Mouse (Mus musculus) urinary bladder, postnatal 14 days (tissue): ENCODE results near the gene Aff4.
"Not testable (repeated sequence)": the region's sequence is repeated elsewhere in the genome, so short reads cannot be mapped to it uniquely, and the experiment has no call there.

Experiments
- DNase-seq: peaks from one replicate; pipeline ENCODE4 v3.0.0; 2021; ENCODE audit warnings: low spot score

Gene Aff4

DNA sequence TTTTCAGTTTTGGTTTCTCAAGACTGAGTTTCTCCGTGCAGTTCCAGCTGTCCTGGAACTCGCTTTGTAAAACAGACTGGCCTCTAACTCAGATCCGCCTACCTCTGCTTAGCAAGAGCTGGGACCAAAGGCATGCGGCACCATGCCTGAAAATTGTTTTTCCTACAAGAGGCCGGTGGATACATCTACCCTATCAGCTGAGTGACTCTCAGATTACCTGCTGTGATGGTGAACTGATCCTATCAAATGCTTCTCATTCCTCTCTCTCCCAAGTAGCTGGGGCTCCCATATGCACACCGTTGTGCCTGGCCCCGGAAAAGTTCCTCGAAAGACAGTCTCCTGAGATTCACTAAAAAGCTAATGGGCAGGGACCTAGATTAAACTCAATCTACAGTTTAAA, 12.9 kb upstream of the Aff4 start:
- DNase-seq = no peak

DNA sequence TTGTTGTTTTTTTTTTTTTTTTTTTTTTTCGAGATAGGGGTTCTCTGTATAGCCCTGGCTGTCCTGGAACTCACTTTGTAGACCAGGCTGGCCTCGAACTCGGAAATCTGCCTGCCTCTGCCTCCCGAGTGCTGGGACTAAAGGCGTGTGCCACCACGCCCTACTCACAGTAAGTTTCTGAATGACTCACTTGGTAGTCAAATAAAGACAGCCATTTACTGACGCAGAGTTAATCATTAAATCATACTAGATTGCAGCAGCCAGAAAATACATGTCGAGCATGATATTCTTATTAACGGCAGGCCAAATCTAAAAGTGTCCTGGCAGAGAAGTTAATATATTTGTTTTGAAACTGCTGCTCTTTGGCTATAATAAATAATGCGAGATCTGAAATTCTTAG, 9.6 kb upstream of the Aff4 start:
- DNase-seq = not testable (repeated sequence)

GRCm38 (mm10) chr11:53342711-53343110, 7.9 kb upstream of the Aff4 start:
- DNase-seq = no peak

DNA sequence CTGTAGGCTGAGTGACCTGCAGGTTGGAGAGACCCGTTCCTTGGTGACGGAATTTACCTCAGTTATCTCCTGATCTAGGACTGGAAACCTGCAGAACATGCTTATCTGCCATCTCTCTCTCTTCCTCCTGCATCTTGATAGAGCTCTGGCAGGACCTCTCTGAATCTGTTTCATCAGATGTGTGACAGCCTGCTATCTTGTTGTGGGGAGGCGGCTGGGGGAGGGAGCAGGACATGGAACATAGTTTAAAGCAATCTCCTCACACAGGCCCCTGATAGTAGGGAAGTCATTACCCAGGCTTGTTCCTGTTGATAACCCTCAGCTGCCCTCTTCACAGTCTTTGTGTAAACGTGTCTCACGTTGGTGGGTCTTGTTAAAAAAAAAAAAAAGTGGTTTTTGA, 5.3 kb upstream of the Aff4 start:
- DNase-seq = peak; percentile 19

GRCm38 (mm10) chr11:53345738-53346137, 4.9 kb upstream of the Aff4 start:
- DNase-seq = no peak

- peak; percentile 40 for DNase-seq
These were observed 750 bp downstream of the Aff4 start for GRCm38 (mm10) chr11:53351224-53351942.

DNA sequence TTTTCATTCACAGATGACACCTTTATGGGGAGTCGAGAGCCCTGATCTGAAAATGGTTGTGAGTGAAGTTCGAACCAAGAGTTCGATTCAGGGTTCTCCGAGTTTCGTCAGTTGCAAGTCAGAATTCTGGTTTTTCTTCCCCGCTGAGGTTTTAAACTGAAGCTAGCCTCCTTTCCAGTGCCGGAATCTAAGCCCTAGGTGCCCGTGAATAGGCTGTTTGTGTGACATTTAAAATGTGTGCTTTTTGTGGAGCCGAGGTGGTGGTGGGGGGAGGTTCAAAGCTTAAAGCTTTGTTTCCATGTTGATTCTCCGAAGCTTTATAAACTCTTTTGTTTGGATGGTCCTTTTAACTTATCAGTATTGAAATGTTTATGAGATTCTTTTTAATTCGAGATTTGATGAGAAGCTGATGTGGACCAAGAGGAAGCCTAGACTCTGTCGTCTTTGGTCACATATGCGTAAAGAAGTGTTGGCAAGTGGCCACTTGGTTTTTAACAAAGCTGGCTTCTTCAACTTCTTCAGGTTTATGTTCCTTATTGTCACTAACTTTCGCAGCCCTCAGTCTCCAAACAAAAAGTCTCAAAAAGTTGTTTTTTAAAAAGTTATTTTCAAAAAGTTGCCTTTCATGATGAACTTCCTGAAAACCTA, 1.4 kb downstream of the Aff4 start:
- no peak for DNase-seq

DNA sequence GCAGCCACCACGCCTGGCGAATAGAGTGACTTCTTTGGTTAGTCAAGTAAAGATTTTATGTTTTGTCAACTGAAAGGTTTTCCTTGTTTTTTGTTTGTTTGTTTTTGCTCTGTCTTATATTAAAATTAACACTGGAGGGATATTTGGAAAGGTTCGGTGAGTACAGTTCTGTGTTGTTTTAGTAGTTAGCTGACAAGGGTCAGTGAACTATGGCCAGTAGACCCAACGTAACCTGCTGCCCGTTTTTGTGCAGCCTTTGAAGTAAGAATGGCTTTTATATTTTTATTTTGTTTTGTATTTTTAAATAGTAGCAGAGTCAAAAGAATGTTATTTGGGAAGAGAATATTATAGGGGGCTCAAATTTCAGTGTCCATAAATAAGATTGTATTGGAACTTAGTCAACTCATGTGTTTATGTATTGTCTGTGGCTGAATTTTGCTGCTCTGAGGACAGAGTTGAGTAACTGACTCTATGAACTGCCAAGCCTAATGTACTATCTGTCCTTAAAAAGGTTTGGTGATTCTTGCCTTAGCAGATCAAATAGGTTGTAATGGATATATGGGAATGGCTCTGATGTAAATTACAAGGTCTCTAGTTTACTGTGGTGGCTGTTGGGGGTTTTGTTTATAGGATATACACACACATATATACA, 8.0 kb downstream of the Aff4 start:
- no peak for DNase-seq

GRCm38 (mm10) chr11:53367032-53367431, 16.4 kb downstream of the Aff4 start:
- no peak for DNase-seq

DNA sequence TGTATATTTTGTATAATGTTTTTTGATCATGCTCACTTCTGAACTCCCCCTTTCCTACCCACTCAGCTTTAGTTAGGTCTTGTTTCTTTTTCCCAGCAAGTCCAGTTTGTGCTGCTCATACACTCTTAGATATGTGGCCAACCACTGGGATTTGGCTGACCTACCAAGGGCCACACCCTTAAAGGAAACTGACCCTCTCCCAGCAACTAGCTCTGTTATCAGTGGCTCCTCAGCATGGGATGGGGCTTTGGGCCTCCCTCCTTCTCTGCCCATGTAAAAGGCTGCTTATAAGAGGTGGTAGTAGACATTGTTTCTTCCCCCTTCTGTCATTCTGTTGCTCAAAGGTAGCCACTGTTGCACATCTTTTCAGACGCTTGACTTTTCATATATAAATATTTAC, 28.3 kb downstream of the Aff4 start:
- DNase-seq = no peak

DNA sequence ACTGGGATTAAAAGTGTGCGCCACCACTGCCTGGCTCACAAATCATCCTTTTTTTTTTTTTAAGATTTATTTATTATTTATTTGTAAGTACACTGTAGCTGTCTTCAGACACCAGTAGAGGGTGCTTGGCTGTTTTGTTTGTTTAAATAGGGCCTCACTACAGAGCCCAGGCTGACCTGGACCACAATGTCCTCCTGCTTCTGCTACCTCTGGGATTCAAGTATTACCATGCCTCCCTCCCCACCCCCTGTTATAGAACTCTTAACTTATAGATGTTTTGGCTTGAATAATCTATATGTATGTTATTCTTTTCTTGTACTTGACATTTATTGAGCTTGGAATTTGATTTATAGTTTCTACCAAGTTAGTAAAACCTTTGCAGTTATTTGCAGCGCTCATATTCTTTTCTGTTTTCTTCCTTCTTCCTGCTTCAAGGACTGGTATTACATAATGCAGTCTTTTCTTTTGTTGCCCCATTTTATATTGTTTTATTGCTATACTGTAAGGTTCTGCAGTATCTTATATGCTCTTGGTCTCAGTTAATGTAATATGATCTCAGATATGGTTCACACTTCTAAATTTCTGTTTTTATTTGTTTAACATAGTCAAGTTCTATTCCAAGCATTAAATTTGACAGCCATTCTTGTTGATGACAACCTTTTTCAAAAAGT, 33.3 kb downstream of the Aff4 start:
- no peak for DNase-seq

GRCm38 (mm10) chr11:53393856-53394255, 43.2 kb downstream of the Aff4 start:
- DNase-seq = no peak

DNA sequence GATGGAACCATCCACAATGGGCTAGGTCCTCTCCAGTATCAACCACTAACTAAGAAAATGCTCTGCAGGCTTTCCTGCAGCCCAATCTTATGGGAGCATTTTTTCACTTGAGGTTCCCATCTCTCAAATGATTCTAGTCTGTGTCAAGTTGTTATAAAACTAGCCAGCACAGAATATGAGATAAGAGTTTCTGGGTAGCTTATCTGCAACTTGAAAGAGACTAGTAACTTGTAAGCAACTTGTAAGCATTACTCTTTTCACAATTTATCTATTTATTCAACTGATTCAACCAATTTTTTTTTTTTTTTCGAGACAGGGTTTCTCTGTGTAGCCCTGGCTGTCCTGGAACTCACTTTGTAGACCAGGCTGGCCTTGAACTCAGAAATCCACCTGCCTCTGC, 53.0 kb downstream of the Aff4 start:
- DNase-seq = no peak

DNA sequence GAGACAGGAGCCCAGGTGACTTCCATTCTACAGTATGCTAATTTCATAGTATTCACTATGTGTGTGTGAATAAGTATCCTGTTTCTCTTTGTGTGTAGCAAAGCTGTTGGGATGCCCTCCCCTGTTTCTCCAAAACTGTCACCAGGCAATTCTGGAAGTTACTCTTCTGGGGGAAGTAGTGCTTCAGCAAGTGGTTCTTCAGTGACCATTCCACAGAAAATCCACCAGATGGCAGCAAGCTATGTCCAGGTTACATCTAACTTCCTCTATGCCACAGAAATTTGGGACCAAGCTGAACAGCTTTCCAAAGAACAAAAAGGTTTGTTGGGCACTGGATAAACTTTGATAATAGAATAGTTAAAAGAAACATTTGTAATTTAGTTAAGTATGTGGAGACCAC, 61.1 kb downstream of the Aff4 start:
- DNase-seq = no peak

DNA sequence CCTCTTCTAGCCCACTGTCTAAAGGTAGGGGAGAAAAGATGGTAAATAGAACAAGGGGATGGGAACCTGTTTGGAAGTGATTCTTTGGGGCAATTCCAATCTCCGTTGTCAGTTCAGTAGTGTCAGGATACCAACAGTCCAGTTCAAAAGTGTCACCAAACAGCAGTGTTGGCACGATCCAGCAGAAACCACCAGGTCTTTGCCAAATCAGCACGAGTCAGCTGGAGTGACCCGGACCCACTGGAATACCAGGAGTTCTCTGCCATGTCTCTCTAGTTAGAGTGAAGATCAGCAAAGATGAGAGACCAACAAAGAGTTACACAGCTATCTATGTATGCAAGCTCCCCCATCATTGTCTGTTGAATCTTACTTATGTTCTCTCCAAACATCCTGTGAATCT, 63.2 kb downstream of the Aff4 start:
- DNase-seq = no peak

- no peak for DNase-seq
These were observed 67.4 kb downstream of the Aff4 start for GRCm38 (mm10) chr11:53418048-53418447.

DNA sequence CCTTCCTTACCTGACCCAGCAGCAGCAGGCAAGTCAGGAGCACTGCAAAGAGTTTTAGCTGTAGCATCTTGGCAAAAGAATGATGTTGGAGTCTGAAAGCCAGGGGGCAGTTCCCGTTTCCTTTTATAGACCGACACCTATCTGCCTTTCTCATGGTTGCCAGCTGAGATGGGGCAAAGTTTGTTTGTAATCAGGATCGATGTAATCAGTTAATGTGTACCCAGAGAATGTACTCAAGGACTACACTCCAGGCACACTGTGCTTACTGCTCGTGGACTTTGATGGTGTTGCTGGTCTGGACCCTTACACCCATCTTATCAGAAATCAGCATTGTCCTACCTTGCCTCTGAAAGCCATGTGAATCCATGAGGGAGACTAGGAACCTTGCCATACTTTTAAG, 72.4 kb downstream of the Aff4 start, which contains the start of gene Leap2:
TSS of gene Leap2 (minus strand) at position 135 of the 400 bp plus-strand sequence.
- DNase-seq = no peak

- no peak for DNase-seq
These were observed 74.2 kb downstream of the Aff4 start for GRCm38 (mm10) chr11:53424826-53425225.

- DNase-seq = no peak
These were observed 74.6 kb downstream of the Aff4 start for GRCm38 (mm10) chr11:53425251-53425650.

- DNase-seq = no peak
These were observed 75.2 kb downstream of the Aff4 start for GRCm38 (mm10) chr11:53425711-53426255.

DNA sequence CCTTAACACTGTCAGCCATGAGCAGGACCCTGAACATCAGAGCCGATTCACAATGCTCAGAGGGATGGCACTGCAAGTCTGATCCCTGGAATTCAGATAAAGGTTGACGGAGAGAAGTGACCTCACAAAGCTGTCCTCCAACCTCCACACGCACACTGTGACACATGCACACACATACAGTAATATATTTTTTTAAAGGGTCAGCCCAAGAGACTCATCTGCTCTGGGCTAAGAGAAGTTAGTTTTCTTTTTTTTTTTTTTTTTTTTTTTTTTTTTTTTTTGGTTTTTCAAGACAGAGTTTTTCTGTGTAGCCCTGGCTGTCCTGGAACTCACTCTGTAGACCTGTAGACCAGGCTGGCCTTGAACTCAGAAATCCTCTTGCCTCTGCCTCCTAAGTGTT, 76.3 kb downstream of the Aff4 start:
- DNase-seq = not testable (repeated sequence)

GRCm38 (mm10) chr11:53427993-53428715, 77.5 kb downstream of the Aff4 start:
- no peak for DNase-seq
